Mouse (Mus musculus) G1E (cell line): ENCODE measurements around the gene Zc3h10.

Source experiments
- CTCF ChIP-seq: IDR thresholded peaks from 2 replicates; pipeline ENCODE4 v1.5.1; 2012; ENCODE audit warnings: low read depth, low read length, inconsistent platforms, mixed read lengths
- GATA1 ChIP-seq: IDR thresholded peaks from 2 replicates; pipeline ENCODE4 v1.6.1; 2012; ENCODE audit warnings: borderline replicate concordance, low read length, inconsistent platforms, mixed read lengths
- GATA2 ChIP-seq: IDR thresholded peaks from 2 replicates; pipeline ENCODE4 v1.6.1; 2012; ENCODE audit warnings: low read depth, low read length, inconsistent platforms, borderline replicate concordance
- POLR2AphosphoS5 ChIP-seq: IDR thresholded peaks from 2 replicates; pipeline ENCODE4 v1.6.1; 2012; ENCODE audit warnings: low read depth, low read length, inconsistent platforms; ENCODE audit not compliant: insufficient replicate concordance
- TAL1 ChIP-seq: conservative IDR thresholded peaks from 2 replicates; pipeline ENCODE4 v1.6.1; 2012; ENCODE audit warnings: low read depth, low read length, inconsistent platforms, mixed read lengths

GRCm38 (mm10) chr10:128494667-128495245 lies 52.8 kb downstream of the Zc3h10 start:
- TF ChIP-seq CTCF (no peak), TAL1 (no peak), GATA1 (no peak), POLR2AphosphoS5 (no peak), GATA2 (no peak)
